Mouse (Mus musculus) CH12.LX (cell line): ENCODE measurements around the gene Elk3.

Source experiments
- MAFK ChIP-seq: IDR thresholded peaks from 2 replicates; pipeline ENCODE4 v1.6.1; 2011; ENCODE audit warnings: low read length, improper control_type of control experiment; ENCODE audit not compliant: insufficient replicate concordance
- PAX5 ChIP-seq: IDR thresholded peaks from 2 replicates; pipeline ENCODE4 v1.6.1; 2012; ENCODE audit warnings: low read length, inconsistent platforms, mixed read lengths
- POLR2A ChIP-seq: IDR thresholded peaks from 2 replicates; pipeline ENCODE4 v1.6.1; 2011; ENCODE audit warnings: low read depth, mild to moderate bottlenecking, improper control_type of control experiment, low read length

DNA sequence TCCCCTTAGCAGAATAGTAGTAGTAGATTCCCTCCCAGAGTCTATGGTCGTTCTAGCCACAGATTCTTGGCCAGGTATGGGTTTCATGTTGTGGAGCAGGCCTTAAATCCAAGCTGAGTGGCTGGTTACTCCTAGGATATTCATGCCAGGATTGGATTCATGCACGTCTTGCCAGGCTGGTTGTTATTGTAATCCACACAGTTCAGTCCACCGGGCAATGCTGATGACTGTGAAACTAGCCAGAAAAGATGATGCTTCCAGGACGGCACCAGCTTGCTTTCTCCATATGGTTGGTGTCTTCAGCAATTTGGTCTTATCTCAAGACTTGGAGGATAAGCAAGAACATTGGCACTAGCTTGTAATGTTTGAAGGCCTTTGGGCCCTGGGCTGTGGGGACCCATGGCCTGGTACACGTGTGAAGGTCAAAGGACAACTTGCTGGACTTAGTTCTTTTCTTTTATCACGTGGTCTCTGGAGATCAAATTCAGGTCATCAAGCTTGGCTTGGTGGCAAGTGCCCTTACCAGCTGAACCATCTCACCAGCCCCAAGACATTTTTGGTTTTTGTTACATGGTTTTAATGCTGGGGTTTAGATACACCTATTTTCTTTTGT, 109.0 kb downstream of the Elk3 start:
- TF ChIP-seq MAFK, result no peak
- TF ChIP-seq PAX5, result no peak
- TF ChIP-seq POLR2A, result no peak
